ENCODE assay signal across 13 mouse cellular contexts in the genomic region with DNA sequence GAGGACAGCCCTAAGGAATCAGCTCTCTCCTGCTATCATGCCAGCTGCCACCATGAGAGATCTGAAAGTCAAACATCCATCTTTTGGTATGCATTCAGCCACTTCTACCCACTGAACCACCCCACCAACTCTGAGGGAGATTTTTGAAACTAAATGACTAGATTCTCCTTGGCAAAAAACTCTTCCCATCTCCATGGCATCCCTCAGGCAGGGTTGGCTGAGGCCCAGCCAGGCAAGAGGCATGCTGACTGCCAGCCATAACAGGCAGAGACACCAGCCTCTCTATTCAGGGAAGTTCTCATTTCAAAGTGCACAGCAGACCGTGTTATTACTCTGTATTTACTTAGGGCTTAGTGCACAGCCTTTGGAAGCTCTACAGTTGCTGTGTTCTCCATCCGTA.
DNase-seq lines count a peak whose midpoint lies in the region; ATAC-seq and TF ChIP-seq lines count a peak whose summit lies in the region.
"Had no signal": no experiment of that assay in that cellular context is flagged by ENCODE, and none has a peak within 500 bp of the region (broad histone marks: within the 10 kb centered on the region; RNA-seq: fewer than 3 reads in every experiment).

No protein-coding gene starts in this region.

- H3K36me3 ChIP-seq in midbrain, postnatal 0 days (ENCODE audit: insufficient read depth, low read length) = no peaks in the 10 kb centered on the region
- H3K36me3 ChIP-seq in midbrain, embryonic 15.5 days (replicated peaks) = no peaks in the 10 kb centered on the region
- H3K36me3 ChIP-seq: kidney, embryonic 15.5 days had no signal

- peak; percentile 8 for DNase-seq in adrenal gland, postnatal 10 days
- no peak for DNase-seq in adrenal gland, postnatal 36 days
- peak; percentile 55 for DNase-seq in midbrain, postnatal 0 days (ENCODE audit: low spot score)
- peak; percentile 28 to 46 for DNase-seq in layer of hippocampus, postnatal 14 days (ENCODE audit: low spot score in 2 of 2)
- DNase-seq in lung, postnatal 36 days = no peak
- DNase-seq in retina, postnatal 1 day = no peak
- no peak for DNase-seq in heart, postnatal 25 days (ENCODE audit: low spot score)
- DNase-seq: gastrocnemius, postnatal 25 days had no signal

- intact Hi-C loops in heart, postnatal 25 days (cut with DNase I) = no loop called here

- H3K27me3 ChIP-seq in midbrain, postnatal 0 days (ENCODE audit: insufficient read depth, low read length) = no peaks in the 10 kb centered on the region
- H3K27me3 ChIP-seq in midbrain, embryonic 15.5 days (replicated peaks) = no peaks in the 10 kb centered on the region
- H3K27me3 ChIP-seq: kidney, embryonic 15.5 days had no signal

- ATAC-seq in midbrain, postnatal 0 days (ENCODE audit: low FRiP score) = no peak
- no peak for ATAC-seq in midbrain, embryonic 15.5 days (replicated peaks)
- ATAC-seq: activated CD4-positive, CD25-positive, alpha-beta regulatory T cell, adult 4 months had no signal

- H3K27ac ChIP-seq in midbrain, postnatal 0 days (ENCODE audit: low read depth, low read length) = no peak overlapping the region
- H3K27ac ChIP-seq in midbrain, embryonic 15.5 days = no peak overlapping the region
- H3K27ac ChIP-seq: kidney, embryonic 15.5 days; stomach, postnatal 0 days had no signal

- H3K9ac ChIP-seq in midbrain, postnatal 0 days (replicated peaks; ENCODE audit: low read length, poor library complexity, severe bottlenecking) = no peak overlapping the region
- H3K9ac ChIP-seq in midbrain, embryonic 15.5 days = no peak overlapping the region
- H3K9ac ChIP-seq: kidney, embryonic 15.5 days had no signal

- H3K4me3 ChIP-seq in midbrain, postnatal 0 days (ENCODE audit: low read depth, low read length) = no peak overlapping the region
- no peak overlapping the region for H3K4me3 ChIP-seq in midbrain, embryonic 15.5 days
- H3K4me3 ChIP-seq: kidney, embryonic 15.5 days had no signal

- WGBS in midbrain, postnatal 0 days = 62% methylated on average over 2 of the region's 2 CpGs
- WGBS in midbrain, embryonic 15.5 days = 58% methylated on average over 2 of the region's 2 CpGs

- TF ChIP-seq CTCF in midbrain, postnatal 0 days (IDR thresholded peaks at IDR 0.05) = no peak

- H3K4me1 ChIP-seq in midbrain, postnatal 0 days (ENCODE audit: insufficient read depth, low read length) = no peaks in the 10 kb centered on the region
- no peaks in the 10 kb centered on the region for H3K4me1 ChIP-seq in midbrain, embryonic 15.5 days
- H3K4me1 ChIP-seq: kidney, embryonic 15.5 days had no signal

- no peak overlapping the region for H3K4me2 ChIP-seq in midbrain, postnatal 0 days (ENCODE audit: low read depth, low read length, poor library complexity, severe bottlenecking)
- H3K4me2 ChIP-seq in midbrain, embryonic 15.5 days = no peak overlapping the region
- H3K4me2 ChIP-seq: kidney, embryonic 15.5 days; liver, embryonic 11.5 days had no signal

- no peaks in the 10 kb centered on the region for H3K9me3 ChIP-seq in midbrain, postnatal 0 days (ENCODE audit: low read length)
- no peaks in the 10 kb centered on the region for H3K9me3 ChIP-seq in midbrain, embryonic 15.5 days
- H3K9me3 ChIP-seq: kidney, embryonic 15.5 days had no signal

Comparison
In these comparisons a context has a peak if more than half of its experiments do, and no peak if none do; other contexts are left out.
1. DNase-seq: peak in adrenal gland, postnatal 10 days (single experiment), midbrain, postnatal 0 days (single experiment) and layer of hippocampus, postnatal 14 days (2 of 2); none in adrenal gland, postnatal 36 days (0 of 2), lung, postnatal 36 days (single experiment), retina, postnatal 1 day (single experiment) and heart, postnatal 25 days (single experiment).